Mouse (Mus musculus) stomach, postnatal 0 days (tissue): ENCODE measurements at regions not wholly inside any gene's neighbourhood (a gene's known extent, or its start where the extent isn't known, plus 50 kb on each side); places are given as distances from the start of the nearest gene placed in this dataset.

ENCODE experiments used
- CTCF ChIP-seq: IDR thresholded peaks from 2 replicates; pipeline ENCODE4 v1.5.1; 2016; ENCODE audit warnings: antibody characterized with exemption, low read depth, mild to moderate bottlenecking, moderate library complexity
- EP300 ChIP-seq: optimal IDR thresholded peaks from 2 replicates; pipeline ENCODE3; 2016; ENCODE audit warnings: antibody characterized with exemption

DNA sequence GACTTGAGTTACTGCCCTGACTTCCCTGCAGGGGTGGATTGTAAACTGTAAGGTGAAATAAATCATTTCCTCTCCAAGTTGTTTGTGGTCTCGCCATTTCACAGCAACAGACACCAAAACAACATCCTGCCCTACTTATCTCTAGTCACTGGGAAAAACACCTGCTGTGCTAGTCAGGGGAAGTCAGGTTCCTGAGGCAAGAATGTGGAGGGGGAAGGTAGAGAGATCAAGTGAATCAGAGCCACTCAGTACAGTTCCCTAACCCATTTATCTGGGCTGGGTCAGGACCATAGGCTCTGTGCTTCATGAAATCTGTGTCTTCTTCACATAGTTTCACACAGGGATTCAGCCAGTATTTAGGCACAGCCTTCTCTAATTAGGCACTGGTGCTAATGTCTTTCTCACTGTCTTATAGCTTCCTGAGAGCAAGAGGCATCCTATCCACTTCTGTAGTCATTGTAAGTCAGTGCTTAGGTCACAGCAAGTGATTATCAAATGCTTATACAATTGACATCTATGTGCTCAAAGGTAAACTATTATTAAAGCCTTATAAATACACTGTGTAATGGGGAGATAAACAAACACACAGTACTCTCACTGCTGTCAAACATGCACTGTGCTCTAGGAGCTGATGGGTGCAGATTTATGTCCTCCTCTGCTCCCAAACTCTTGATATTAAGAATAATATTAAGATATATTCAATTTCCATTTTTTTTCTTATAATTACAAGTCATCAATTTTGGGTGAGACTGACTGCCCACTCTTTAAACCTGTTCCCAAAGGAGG, 487.4 kb upstream of the Marcks start:
- no peak for TF ChIP-seq CTCF
- TF ChIP-seq EP300: no peak
